21 mouse cellular contexts compared by ENCODE assay signal in the genomic region with DNA sequence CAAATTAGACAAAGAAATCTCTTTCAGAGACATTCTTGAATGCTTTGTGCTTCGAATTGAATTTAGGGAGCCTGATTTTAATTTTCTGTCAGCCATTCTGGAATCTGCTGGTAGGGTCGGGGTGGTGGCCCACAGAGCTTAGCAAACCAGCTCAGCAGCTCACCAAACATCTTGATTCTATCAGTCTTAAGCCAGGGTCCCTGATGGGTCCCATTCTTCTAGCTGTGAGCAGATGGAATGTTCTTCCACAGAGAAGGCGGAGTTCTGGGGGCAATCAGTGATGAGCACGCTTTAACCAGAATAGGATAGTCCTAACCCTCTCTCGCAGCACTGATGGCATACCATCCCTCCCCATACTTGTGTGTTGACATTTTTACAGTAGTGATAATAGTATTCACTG. TPM values are rescaled to one million over a fixed set of nuclear protein-coding genes. Genes with fewer than 3 reads are reported as not detected.
DNase-seq lines count a peak whose midpoint lies in the region; ATAC-seq and TF ChIP-seq lines count a peak whose summit lies in the region.
"Had no signal": no experiment of that assay in that cellular context is flagged by ENCODE, and none has a peak within 500 bp of the region (broad histone marks: within the 10 kb centered on the region; RNA-seq: fewer than 3 reads in every experiment).

No protein-coding gene starts in this region.

- H3K4me1 ChIP-seq in forebrain, postnatal 0 days (ENCODE audit: insufficient read depth): no peaks in the 10 kb centered on the region
- peaks cover 37% of the 10 kb centered on the region for H3K4me1 ChIP-seq in forebrain, embryonic 14.5 days (ENCODE audit: control insufficient read depth, insufficient read depth, low read length)
- H3K4me1 ChIP-seq in embryonic facial prominence, embryonic 11.5 days (ENCODE audit: control insufficient read depth, insufficient read depth, low read length): no peaks in the 10 kb centered on the region
- peaks cover 34% of the 10 kb centered on the region for H3K4me1 ChIP-seq in embryonic fibroblast, embryonic 13.5 days (ENCODE audit: control insufficient read depth, insufficient read depth, low read length)
- peaks cover 57% of the 10 kb centered on the region for H3K4me1 ChIP-seq in stomach, embryonic 16.5 days (ENCODE audit: control insufficient read depth, insufficient read depth, low read length)

- WGBS in forebrain, postnatal 0 days: 49% methylated on average over 5 of the region's 5 CpGs
- WGBS in forebrain, embryonic 14.5 days: 51% methylated on average over 5 of the region's 5 CpGs
- 57% methylated on average over 5 of the region's 5 CpGs for WGBS in embryonic facial prominence, embryonic 11.5 days
- 50% methylated on average over 5 of the region's 5 CpGs for WGBS in stomach, embryonic 16.5 days

- no peak for DNase-seq in forebrain, postnatal 0 days
- DNase-seq in forebrain, embryonic 14.5 days (ENCODE audit: low spot score): no peak
- DNase-seq in embryonic facial prominence, embryonic 11.5 days (ENCODE audit: low spot score): peak; percentile 53
- no peak for DNase-seq in right cerebral cortex, postnatal 25 days
- no peak for DNase-seq in right cerebral cortex, postnatal 36 days (ENCODE audit: low spot score in 2 of 2)
- DNase-seq: adrenal gland, adult 8-10 months; cerebellum, adult 11-12 months; cerebellum, postnatal 10 days; gastrocnemius, adult 2 months; lung, embryonic 14.5 days; thymus, postnatal 14 days had no signal

- H3K36me3 ChIP-seq in forebrain, postnatal 0 days (ENCODE audit: insufficient read depth): no peaks in the 10 kb centered on the region
- no peaks in the 10 kb centered on the region for H3K36me3 ChIP-seq in forebrain, embryonic 14.5 days (ENCODE audit: control insufficient read depth, insufficient read depth, low read length)
- no peaks in the 10 kb centered on the region for H3K36me3 ChIP-seq in embryonic facial prominence, embryonic 11.5 days (replicated peaks; ENCODE audit: control insufficient read depth, insufficient read depth, low read depth, low read length)
- H3K36me3 ChIP-seq in stomach, embryonic 16.5 days (ENCODE audit: control insufficient read depth, insufficient read depth, low read length): no peaks in the 10 kb centered on the region
- H3K36me3 ChIP-seq: G1E; midbrain, embryonic 12.5 days had no signal

- H3K9me3 ChIP-seq in forebrain, postnatal 0 days (ENCODE audit: low read length): no peaks in the 10 kb centered on the region
- no peaks in the 10 kb centered on the region for H3K9me3 ChIP-seq in forebrain, embryonic 14.5 days (replicated peaks; ENCODE audit: control insufficient read depth, low read length)
- no peaks in the 10 kb centered on the region for H3K9me3 ChIP-seq in embryonic facial prominence, embryonic 11.5 days (replicated peaks; ENCODE audit: control insufficient read depth, low read length)
- H3K9me3 ChIP-seq in stomach, embryonic 16.5 days (replicated peaks; ENCODE audit: control insufficient read depth, low read length): no peaks in the 10 kb centered on the region
- H3K9me3 ChIP-seq: G1E; midbrain, embryonic 12.5 days had no signal

- no peaks in the 10 kb centered on the region for H3K27me3 ChIP-seq in forebrain, postnatal 0 days (ENCODE audit: insufficient read depth, low read length)
- no peaks in the 10 kb centered on the region for H3K27me3 ChIP-seq in forebrain, embryonic 14.5 days (replicated peaks; ENCODE audit: control insufficient read depth, insufficient read depth, low read length)
- no peaks in the 10 kb centered on the region for H3K27me3 ChIP-seq in embryonic facial prominence, embryonic 11.5 days (ENCODE audit: control insufficient read depth, insufficient read depth, low read length)
- H3K27me3 ChIP-seq in stomach, embryonic 16.5 days (ENCODE audit: control insufficient read depth, insufficient read depth, low read length): no peaks in the 10 kb centered on the region
- H3K27me3 ChIP-seq: CH12.LX; midbrain, embryonic 12.5 days; Patski had no signal

- no peak for TF ChIP-seq POLR2A in embryonic fibroblast, embryonic 13.5 days (IDR thresholded peaks at IDR 0.05; ENCODE audit: low read depth, low read length)

- no peak overlapping the region for H3K27ac ChIP-seq in forebrain, postnatal 0 days (ENCODE audit: low read depth, low read length)
- H3K27ac ChIP-seq in forebrain, embryonic 14.5 days (ENCODE audit: low read depth, low read length): no peak overlapping the region
- no peak overlapping the region for H3K27ac ChIP-seq in embryonic facial prominence, embryonic 11.5 days (replicated peaks; ENCODE audit: low read depth, low read length)
- H3K27ac ChIP-seq in embryonic fibroblast, embryonic 13.5 days (ENCODE audit: insufficient read depth, low read length): peak overlapping the region; percentile 4; the same call in 1 of the 2 replicates
- H3K27ac ChIP-seq in stomach, embryonic 16.5 days (ENCODE audit: low read length): peak overlapping the region; percentile 52
- H3K27ac ChIP-seq: gastrocnemius, adult 2 months; hindbrain, postnatal 0 days; liver, embryonic 14.5 days; midbrain, embryonic 12.5 days had no signal

- 0 out of 2 replicates have a peak, but pooled peaks have one; percentile 6 for ATAC-seq in forebrain, postnatal 0 days
- ATAC-seq in forebrain, embryonic 14.5 days: no peak
- ATAC-seq in embryonic facial prominence, embryonic 11.5 days (replicated peaks; ENCODE audit: insufficient number of reproducible peaks, low FRiP score, low TSS enrichment, low read depth): no peak
- no peak for ATAC-seq in stomach, embryonic 16.5 days (ENCODE audit: insufficient read depth, low FRiP score)
- ATAC-seq: hindbrain, postnatal 0 days; intestine, embryonic 16.5 days; Patski had no signal

- H3K4me2 ChIP-seq in forebrain, postnatal 0 days (ENCODE audit: low read depth): no peak overlapping the region
- H3K4me2 ChIP-seq in forebrain, embryonic 14.5 days (ENCODE audit: low read length): no peak overlapping the region
- no peak overlapping the region for H3K4me2 ChIP-seq in embryonic facial prominence, embryonic 11.5 days (ENCODE audit: low read depth, low read length)
- no peak overlapping the region for H3K4me2 ChIP-seq in stomach, embryonic 16.5 days (ENCODE audit: low read depth, low read length)
- H3K4me2 ChIP-seq: heart, embryonic 11.5 days; lung, embryonic 14.5 days; midbrain, embryonic 12.5 days had no signal

- no peak overlapping the region for H3K9ac ChIP-seq in forebrain, postnatal 0 days
- no peak overlapping the region for H3K9ac ChIP-seq in forebrain, embryonic 14.5 days (ENCODE audit: low read length)
- no peak overlapping the region for H3K9ac ChIP-seq in embryonic facial prominence, embryonic 11.5 days (replicated peaks; ENCODE audit: low read length)
- no peak overlapping the region for H3K9ac ChIP-seq in stomach, embryonic 16.5 days (ENCODE audit: low read length)
- H3K9ac ChIP-seq: liver, embryonic 14.5 days; lung, embryonic 14.5 days; midbrain, embryonic 12.5 days had no signal

- TF ChIP-seq CTCF in forebrain, postnatal 0 days (IDR thresholded peaks at IDR 0.05; ENCODE audit: low read depth): no peak
- no peak for TF ChIP-seq CTCF in embryonic fibroblast, embryonic 13.5 days (IDR thresholded peaks at IDR 0.05; ENCODE audit: borderline replicate concordance, insufficient read depth, low read length)

- no peak overlapping the region for H3K4me3 ChIP-seq in forebrain, postnatal 0 days (ENCODE audit: low read depth, low read length)
- H3K4me3 ChIP-seq in forebrain, embryonic 14.5 days (ENCODE audit: low read depth, low read length): no peak overlapping the region
- H3K4me3 ChIP-seq in embryonic facial prominence, embryonic 11.5 days (ENCODE audit: low read depth, low read length): no peak overlapping the region
- no peak overlapping the region for H3K4me3 ChIP-seq in embryonic fibroblast, embryonic 13.5 days (ENCODE audit: insufficient read depth, low read length)
- H3K4me3 ChIP-seq in stomach, embryonic 16.5 days (replicated peaks; ENCODE audit: low read length): no peak overlapping the region
- H3K4me3 ChIP-seq: gastrocnemius, adult 2 months; midbrain, embryonic 12.5 days had no signal

RNA-seq across cellular contexts. Expression of gene Flnb, which starts 37.7 kb away (rescaled TPM):
- 18.6 and 22.5 TPM in 2 replicates for total RNA-seq in forebrain, postnatal 0 days (2014; rRNA removed)
- polyA plus RNA-seq in forebrain, postnatal 0 days (2015; fragmentation: Nextera tagmentation; extraction: Ambion mirVana): 1.3 and 2.3 TPM in 2 replicates
- polyA plus RNA-seq in forebrain, embryonic 14.5 days (2014; fragmentation: Nextera tagmentation; extraction: Ambion mirVana): 6.8 and 8.0 TPM in 2 replicates
- 14.7 and 17.0 TPM in 2 replicates for polyA plus RNA-seq in embryonic facial prominence, embryonic 11.5 days (2014; fragmentation: Nextera tagmentation; extraction: Ambion mirVana)
- 190 and 401 TPM in 2 replicates for polyA plus RNA-seq in embryonic fibroblast, embryonic 13.5 days (2011; ENCODE audit: insufficient read length, low read depth, missing spikeins)
- 25.8 and 26.9 TPM in 2 replicates for polyA plus RNA-seq in stomach, embryonic 16.5 days (2015; fragmentation: Nextera tagmentation; extraction: Ambion mirVana)

Comparison
In these comparisons a context has a peak if more than half of its experiments do, and no peak if none do; other contexts are left out.
1. H3K27ac ChIP-seq: peak in embryonic fibroblast, embryonic 13.5 days (single experiment) and stomach, embryonic 16.5 days (single experiment); none in forebrain, postnatal 0 days (single experiment), forebrain, embryonic 14.5 days (single experiment) and embryonic facial prominence, embryonic 11.5 days (single experiment).